Mouse (Mus musculus) lung, postnatal 0 days (tissue): ENCODE results near the gene Zfp579.

Experiments used
- CTCF ChIP-seq: IDR thresholded peaks from 2 replicates; pipeline ENCODE4 v1.5.1; 2016; ENCODE audit warnings: antibody characterized with exemption, mild to moderate bottlenecking
- EP300 ChIP-seq: IDR thresholded peaks from 2 replicates; pipeline ENCODE4 v1.6.1; 2016; ENCODE audit warnings: antibody characterized with exemption, mild to moderate bottlenecking, control low read depth

GRCm38 (mm10) chr7:4957361-4957760, 38.6 kb downstream of the Zfp579 start:
- TF ChIP-seq EP300 (no peak), CTCF (no peak)
